Mouse (Mus musculus): ENCODE results near the gene Gm19684. TPM values are rescaled to one million over a fixed set of nuclear protein-coding genes. Genes with fewer than 3 reads are reported as not detected.
"Not testable (repeated sequence)": the region's sequence is repeated elsewhere in the genome, so short reads cannot be mapped to it uniquely, and the experiment has no call there.

Gm19684 gene
- total and polyA plus RNA-seq, 2 experiments, result 0.11 to 0.18 TPM

GRCm38 (mm10) chr17:36154271-36155149, 33.0 kb downstream of the Gm19684 start:
- no peak overlapping the region for H3K4me3 ChIP-seq (ENCODE audit: insufficient read depth, low read depth, low read length)
- H3K4me1 ChIP-seq (ENCODE audit: control insufficient read depth, insufficient read depth, low read length), result no peaks in the 10 kb centered on the region
- peaks cover 8% of the 10 kb centered on the region for H3K27me3 ChIP-seq (ENCODE audit: control insufficient read depth, insufficient read depth, low read length)
- 31% methylated on average over 3 of the region's 3 CpGs for WGBS
- no peaks in the 10 kb centered on the region for H3K79me2 ChIP-seq (ENCODE audit: control insufficient read depth, insufficient read depth, low read length)
- no peak overlapping the region for H3K9ac ChIP-seq (ENCODE audit: low read depth, low read length)
- no peak for DNase-seq (ENCODE audit: extremely low read depth, low read depth, low spot score)
- TF ChIP-seq CTCF (IDR thresholded peaks at IDR 0.05; ENCODE audit: low read depth, low read length), result no peak
- no peak for TF ChIP-seq POLR2A (IDR thresholded peaks at IDR 0.05; ENCODE audit: extremely low read depth, insufficient read depth, low read length)
- H3K27ac ChIP-seq (replicated peaks; ENCODE audit: insufficient read depth, low read depth, low read length), result no peak overlapping the region
- H3K36me3 ChIP-seq (ENCODE audit: control insufficient read depth, insufficient read depth, low read length), result no peaks in the 10 kb centered on the region

- not testable (repeated sequence) for H3K27ac ChIP-seq (replicated peaks; ENCODE audit: insufficient read depth, low read depth, low read length); H3K4me1 ChIP-seq (ENCODE audit: control insufficient read depth, insufficient read depth, low read length); H3K9ac ChIP-seq (ENCODE audit: low read depth, low read length); H3K79me2 ChIP-seq (ENCODE audit: control insufficient read depth, insufficient read depth, low read length); DNase-seq (ENCODE audit: extremely low read depth, low read depth, low spot score); H3K36me3 ChIP-seq (ENCODE audit: control insufficient read depth, insufficient read depth, low read length); H3K4me3 ChIP-seq (ENCODE audit: insufficient read depth, low read depth, low read length)
- 2% methylated on average over 36 of the region's 36 CpGs for WGBS
- H3K27me3 ChIP-seq (ENCODE audit: control insufficient read depth, insufficient read depth, low read length), result peaks cover 16% of the 10 kb centered on the region
These were observed 36.3 kb downstream of the Gm19684 start for GRCm38 (mm10) chr17:36157782-36158181.

- not testable (repeated sequence) for H3K4me3 ChIP-seq (ENCODE audit: insufficient read depth, low read depth, low read length); H3K4me1 ChIP-seq (ENCODE audit: control insufficient read depth, insufficient read depth, low read length); H3K9ac ChIP-seq (ENCODE audit: low read depth, low read length); H3K79me2 ChIP-seq (ENCODE audit: control insufficient read depth, insufficient read depth, low read length); H3K27ac ChIP-seq (replicated peaks; ENCODE audit: insufficient read depth, low read depth, low read length); DNase-seq (ENCODE audit: extremely low read depth, low read depth, low spot score); H3K36me3 ChIP-seq (ENCODE audit: control insufficient read depth, insufficient read depth, low read length)
- WGBS, result 13% methylated on average over 11 of the region's 11 CpGs
- H3K27me3 ChIP-seq (ENCODE audit: control insufficient read depth, insufficient read depth, low read length), result peaks cover 16% of the 10 kb centered on the region
These were observed 36.8 kb downstream of the Gm19684 start for GRCm38 (mm10) chr17:36158264-36158663.

- Histone ChIP-seq H3K36me3 (ENCODE audit: control insufficient read depth, insufficient read depth, low read length) (no peaks in the 10 kb centered on the region), H3K4me3 (ENCODE audit: insufficient read depth, low read depth, low read length) (peak overlapping the region; percentile 51; the same call in 1 of the 2 replicates), H3K9ac (ENCODE audit: low read depth, low read length) (no peak overlapping the region), H3K27me3 (ENCODE audit: control insufficient read depth, insufficient read depth, low read length) (peaks cover 15% of the 10 kb centered on the region), H3K79me2 (ENCODE audit: control insufficient read depth, insufficient read depth, low read length) (no peaks in the 10 kb centered on the region), H3K27ac (replicated peaks; ENCODE audit: insufficient read depth, low read depth, low read length) (no peak overlapping the region), H3K4me1 (ENCODE audit: control insufficient read depth, insufficient read depth, low read length) (no peaks in the 10 kb centered on the region)
- 4% methylated on average over 56 of the region's 56 CpGs for WGBS
- no peak for TF ChIP-seq POLR2A (IDR thresholded peaks at IDR 0.05; ENCODE audit: extremely low read depth, insufficient read depth, low read length)
- TF ChIP-seq CTCF (IDR thresholded peaks at IDR 0.05; ENCODE audit: low read depth, low read length), result no peak
- DNase-seq (ENCODE audit: extremely low read depth, low read depth, low spot score), result peak; percentile 27
These were observed 39.9 kb downstream of the Gm19684 start for GRCm38 (mm10) chr17:36161129-36162051.

- not testable (repeated sequence) for H3K79me2 ChIP-seq (ENCODE audit: control insufficient read depth, insufficient read depth, low read length); DNase-seq (ENCODE audit: extremely low read depth, low read depth, low spot score); H3K4me1 ChIP-seq (ENCODE audit: control insufficient read depth, insufficient read depth, low read length); H3K36me3 ChIP-seq (ENCODE audit: control insufficient read depth, insufficient read depth, low read length); H3K27ac ChIP-seq (replicated peaks; ENCODE audit: insufficient read depth, low read depth, low read length); H3K9ac ChIP-seq (ENCODE audit: low read depth, low read length); H3K4me3 ChIP-seq (ENCODE audit: insufficient read depth, low read depth, low read length)
- 42% methylated on average over 2 of the region's 2 CpGs for WGBS
- H3K27me3 ChIP-seq (ENCODE audit: control insufficient read depth, insufficient read depth, low read length), result peaks cover 19% of the 10 kb centered on the region
These were observed 45.4 kb downstream of the Gm19684 start for GRCm38 (mm10) chr17:36166901-36167300.
